Mouse (Mus musculus): ENCODE measurements around the gene Spdya. TPM values are rescaled to one million over a fixed set of nuclear protein-coding genes. Genes with fewer than 3 reads are reported as not detected.
"Not testable (repeated sequence)": the region's sequence is repeated elsewhere in the genome, so short reads cannot be mapped to it uniquely, and the experiment has no call there.

The Spdya gene
- total and polyA plus RNA-seq, 2 experiments from 2014 or later = 0.27 TPM; not detected in 1

DNA sequence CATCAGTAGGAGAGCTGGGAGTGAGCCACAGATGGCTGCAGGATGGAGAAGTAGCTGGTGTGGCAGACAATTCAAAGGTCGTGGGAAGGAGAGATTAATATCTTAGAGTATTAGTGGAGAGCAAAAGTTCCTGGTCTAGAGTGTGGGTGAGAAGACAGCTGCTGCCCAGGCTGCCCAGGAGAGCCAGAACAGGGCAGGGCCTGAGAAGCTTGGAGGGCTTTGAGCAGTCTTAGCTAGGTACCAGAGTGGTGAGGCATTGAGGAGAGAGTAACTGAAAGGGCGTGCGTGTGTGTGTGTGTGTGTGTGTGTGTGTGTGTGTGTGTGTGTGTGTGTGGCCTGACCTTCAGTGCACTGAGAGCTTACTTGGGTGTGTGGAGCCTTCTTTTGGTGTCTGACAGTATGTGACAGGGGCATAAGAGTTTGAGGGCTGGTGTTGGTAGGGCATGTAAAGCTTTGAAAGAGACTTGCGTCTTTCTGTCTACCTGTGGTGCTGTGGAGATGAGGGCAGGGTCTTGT, 85.9 kb downstream of the Spdya start:
- Histone ChIP-seq H3K4me2 (ENCODE audit: low read depth, low read length) (no peak overlapping the region), H3K27me3 (ENCODE audit: control insufficient read depth, insufficient read depth, low read length) (no peaks in the 10 kb centered on the region), H3K9me3 (replicated peaks; ENCODE audit: control insufficient read depth, low read length) (no peaks in the 10 kb centered on the region), H3K9ac (replicated peaks; ENCODE audit: low read depth, low read length) (no peak overlapping the region), H3K36me3 (replicated peaks; ENCODE audit: control insufficient read depth, insufficient read depth, low read length) (peaks cover 78% of the 10 kb centered on the region), H3K4me1 (ENCODE audit: control insufficient read depth, insufficient read depth) (no peaks in the 10 kb centered on the region), H3K4me3 (ENCODE audit: low read depth, low read length) (no peak overlapping the region), H3K27ac (ENCODE audit: low read depth) (no peak overlapping the region)
- no peak for ATAC-seq (ENCODE audit: insufficient read depth, low read depth)
- no peak for DNase-seq (ENCODE audit: low spot score)
- WGBS = 89% methylated on average over 4 of the region's 4 CpGs
- TF ChIP-seq CTCF (IDR thresholded peaks at IDR 0.05; ENCODE audit: low read depth) = no peak
- no peak for TF ChIP-seq EP300 (IDR thresholded peaks at IDR 0.05; ENCODE audit: low read depth)

DNA sequence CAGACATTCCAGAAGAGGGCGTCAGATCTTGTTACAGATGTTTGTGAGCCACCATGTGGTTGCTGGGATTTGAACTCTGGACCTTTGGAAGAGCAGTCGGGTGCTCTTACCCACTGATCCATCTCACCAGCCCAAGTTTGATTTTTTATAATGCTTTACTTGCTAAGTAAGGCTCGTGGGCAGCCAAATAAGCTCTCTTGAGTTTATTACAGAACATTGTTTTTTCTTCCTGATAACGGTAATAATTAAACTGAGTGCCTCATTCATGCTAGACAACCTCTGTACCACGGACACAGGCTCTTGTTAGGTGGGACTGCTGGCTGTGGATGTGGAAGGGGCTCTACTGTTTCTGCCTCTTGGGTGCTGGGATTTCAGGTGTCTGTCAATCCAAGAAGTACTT, 87.2 kb downstream of the Spdya start:
- not testable (repeated sequence) for H3K9ac ChIP-seq (replicated peaks; ENCODE audit: low read depth, low read length); H3K27me3 ChIP-seq (ENCODE audit: control insufficient read depth, insufficient read depth, low read length); DNase-seq (ENCODE audit: low spot score); H3K9me3 ChIP-seq (replicated peaks; ENCODE audit: control insufficient read depth, low read length); ATAC-seq (ENCODE audit: insufficient read depth, low read depth); H3K4me2 ChIP-seq (ENCODE audit: low read depth, low read length); H3K4me1 ChIP-seq (ENCODE audit: control insufficient read depth, insufficient read depth); H3K4me3 ChIP-seq (ENCODE audit: low read depth, low read length); H3K27ac ChIP-seq (ENCODE audit: low read depth)
- 78% methylated on average over 5 of the region's 5 CpGs for WGBS
- H3K36me3 ChIP-seq (replicated peaks; ENCODE audit: control insufficient read depth, insufficient read depth, low read length) = peaks cover 76% of the 10 kb centered on the region

Other genes starting within 250 kb of the Spdya start
- 86.4 and 107 TPM in 2 replicates for gene Emilin2, start 240.1 kb upstream of the Spdya start, total RNA-seq (2014; rRNA removed; ENCODE audit: low replicate concordance)
- 58.5 and 65.3 TPM in 2 replicates for gene Emilin2, start 240.1 kb upstream of the Spdya start, polyA plus RNA-seq (2015; fragmentation: Nextera tagmentation; extraction: Ambion mirVana)
- 0.69 and 5.1 TPM in 2 replicates for gene Gm4707, start 92.1 kb upstream of the Spdya start, total RNA-seq (2014; rRNA removed; ENCODE audit: low replicate concordance)
- gene Gm4707, start 92.1 kb upstream of the Spdya start, polyA plus RNA-seq (2015; fragmentation: Nextera tagmentation; extraction: Ambion mirVana) = 0.90 and 1.5 TPM in 2 replicates
- 16.1 and 40.9 TPM in 2 replicates for gene Smchd1, start 76.7 kb upstream of the Spdya start, total RNA-seq (2014; rRNA removed; ENCODE audit: low replicate concordance)
- 18.6 and 18.7 TPM in 2 replicates for gene Smchd1, start 76.7 kb upstream of the Spdya start, polyA plus RNA-seq (2015; fragmentation: Nextera tagmentation; extraction: Ambion mirVana)
- 6.4 and 8.3 TPM in 2 replicates for gene Ndc80, start 25.2 kb upstream of the Spdya start, total RNA-seq (2014; rRNA removed; ENCODE audit: low replicate concordance)
- 9.9 and 11.6 TPM in 2 replicates for gene Ndc80, start 25.2 kb upstream of the Spdya start, polyA plus RNA-seq (2015; fragmentation: Nextera tagmentation; extraction: Ambion mirVana)
- gene Wdr43, start 63.8 kb downstream of the Spdya start, total RNA-seq (2014; rRNA removed; ENCODE audit: low replicate concordance) = 14.4 and 28.2 TPM in 2 replicates
- 19.6 and 22.5 TPM in 2 replicates for gene Wdr43, start 63.8 kb downstream of the Spdya start, polyA plus RNA-seq (2015; fragmentation: Nextera tagmentation; extraction: Ambion mirVana)
- gene Togaram2, start 121.2 kb downstream of the Spdya start, total RNA-seq (2014; rRNA removed; ENCODE audit: low replicate concordance) = 0.46 and 2.7 TPM in 2 replicates
- gene Togaram2, start 121.2 kb downstream of the Spdya start, polyA plus RNA-seq (2015; fragmentation: Nextera tagmentation; extraction: Ambion mirVana) = 1.0 and 1.1 TPM in 2 replicates
- not detected in 2 replicates for gene Pcare, start 200.8 kb downstream of the Spdya start, total RNA-seq (2014; rRNA removed; ENCODE audit: low replicate concordance)
- 0.03 TPM in 1 of 2 replicates, not detected in the other for gene Pcare, start 200.8 kb downstream of the Spdya start, polyA plus RNA-seq (2015; fragmentation: Nextera tagmentation; extraction: Ambion mirVana)
- gene Clip4, start 216.4 kb downstream of the Spdya start, total RNA-seq (2014; rRNA removed; ENCODE audit: low replicate concordance) = 34.3 and 49.9 TPM in 2 replicates
- gene Clip4, start 216.4 kb downstream of the Spdya start, polyA plus RNA-seq (2015; fragmentation: Nextera tagmentation; extraction: Ambion mirVana) = 43.4 and 51.2 TPM in 2 replicates

Measured in heart, postnatal 0 days (tissue).